Mouse (Mus musculus) liver, embryonic 11.5 days (tissue): ENCODE measurements around the gene Olfr1044. TPM values are rescaled to one million over a fixed set of nuclear protein-coding genes. Genes with fewer than 3 reads are reported as not detected.

Experiments
- ATAC-seq: fragments of 200-750 bp; cut with Nextera tagmentation; replicated peaks from 2 replicates; pipeline ENCODE4 v1.8.0; 2017; ENCODE audit warnings: moderate number of reproducible peaks, mild to moderate bottlenecking, moderate TSS enrichment, moderate library complexity; ENCODE audit not compliant: low FRiP score
- DNase-seq: peaks from one replicate; pipeline ENCODE4 v3.0.0-alpha.2; 2017; ENCODE audit warnings: low spot score
- H3K27ac ChIP-seq: fragments of 300-500 bp; sonication (generic); 2 replicates; pipeline ENCODE4 v1.5.1; 2014; ENCODE audit warnings: mild to moderate bottlenecking, low read depth, low read length, control low read depth
- H3K27me3 ChIP-seq: fragments of 300-500 bp; sonication (generic); replicated peaks from 2 replicates; pipeline ENCODE4 v1.6.1; 2014; ENCODE audit warnings: low read length, mixed read lengths; ENCODE audit not compliant: control insufficient read depth, insufficient read depth
- H3K36me3 ChIP-seq: fragments of 300-500 bp; sonication (generic); 2 replicates; pipeline ENCODE4 v1.6.1; 2014; ENCODE audit warnings: mild to moderate bottlenecking, low read length, moderate library complexity, mixed read lengths; ENCODE audit not compliant: control insufficient read depth, insufficient read depth
- H3K4me1 ChIP-seq: fragments of 300-500 bp; sonication (generic); replicated peaks from 2 replicates; pipeline ENCODE4 v1.6.1; 2014; ENCODE audit warnings: low read length, mixed read lengths; ENCODE audit not compliant: control insufficient read depth, insufficient read depth
- H3K4me2 ChIP-seq: fragments of 300-500 bp; sonication (generic); 2 replicates; pipeline ENCODE4 v1.6.1; 2014; ENCODE audit warnings: mild to moderate bottlenecking, control low read depth, moderate library complexity
- H3K4me3 ChIP-seq: fragments of 300-500 bp; sonication (generic); 2 replicates; pipeline ENCODE4 v1.5.1; 2014; ENCODE audit warnings: low read depth, low read length, control low read depth
- H3K9ac ChIP-seq: fragments of 300-500 bp; sonication (generic); 2 replicates; pipeline ENCODE4 v1.6.1; 2014; ENCODE audit warnings: low read depth, low read length, control low read depth
- H3K9me3 ChIP-seq: fragments of 300-500 bp; sonication (generic); 2 replicates; pipeline ENCODE4 v1.6.1; 2016; ENCODE audit warnings: low read length, inconsistent platforms, mixed read lengths; ENCODE audit not compliant: control insufficient read depth
- WGBS: fragments of 180-500 bp; shearing (Covaris S2); extraction: QIAGEN DNeasy Blood & Tissue Kit; methylation state at CpG from one replicate; pipeline ENCODE4 v1.1.7; 2014; 5-methylcytosine and 5-hydroxymethylcytosine counted together
- polyA plus RNA-seq: library from polyadenylated mRNA; unstranded; fragments of >200 nt; fragmentation: Nextera tagmentation; extraction: Ambion mirVana; gene quantifications from 2 replicates; pipeline ENCODE4 v1.2.1, GENCODE M21; 2014

The Olfr1044 gene
- polyA plus RNA-seq, 1 experiment from 2014 or later = not detected

GRCm38 (mm10) chr2:86146632-86147031 is 31.0 kb downstream of the Olfr1044 start, which contains the start of gene Olfr1040:
Gene Olfr1040, minus strand, starts transcription at chr2:86146732.
- Histone ChIP-seq H3K27ac (no peak within 1 kb of the TSS), H3K27me3 (no peaks in the 10 kb centered on the region), H3K36me3 (no peaks in the 10 kb centered on the region), H3K4me3 (no peak within 1 kb of the TSS), H3K4me1 (no peaks in the 10 kb centered on the region), H3K9me3 (no peaks in the 10 kb centered on the region), H3K4me2 (no peak within 1 kb of the TSS), H3K9ac (no peak within 1 kb of the TSS)
- WGBS = 85% methylated on average over 1 of the region's 1 CpGs
- DNase-seq (no peak), ATAC-seq (no peak)

GRCm38 (mm10) chr2:86135828-86136227 is 41.8 kb downstream of the Olfr1044 start, which contains the start of gene Olfr1039:
Gene Olfr1039, minus strand, starts transcription at chr2:86135928.
- no peak for ATAC-seq

More at GRCm38 (mm10) chr2:86135828-86136227, 41.8 kb downstream of the Olfr1044 start, which contains the start of gene Olfr1039:
- 94% methylated on average over 1 of the region's 1 CpGs for WGBS
- Histone ChIP-seq H3K4me3 (no peak within 1 kb of the TSS), H3K4me2 (no peak within 1 kb of the TSS), H3K4me1 (no peaks in the 10 kb centered on the region), H3K9me3 (no peaks in the 10 kb centered on the region), H3K27me3 (no peaks in the 10 kb centered on the region), H3K36me3 (no peaks in the 10 kb centered on the region), H3K9ac (no peak within 1 kb of the TSS), H3K27ac (no peak within 1 kb of the TSS)
- DNase-seq = no peak

Other genes starting within 250 kb of the Olfr1044 start
- not detected in 2 replicates for gene Olfr1028, start 227.4 kb downstream of the Olfr1044 start, polyA plus RNA-seq
- gene Olfr1029, start 203.9 kb downstream of the Olfr1044 start, polyA plus RNA-seq = not detected in 2 replicates
- not detected in 2 replicates for gene Olfr1030, start 198.5 kb downstream of the Olfr1044 start, polyA plus RNA-seq
- not detected in 2 replicates for gene Olfr1031, start 187.5 kb downstream of the Olfr1044 start, polyA plus RNA-seq
- gene Olfr1032, start 172.3 kb downstream of the Olfr1044 start, polyA plus RNA-seq = not detected in 2 replicates
- gene Olfr1033, start 157.2 kb downstream of the Olfr1044 start, polyA plus RNA-seq = 0.60 and 0.88 TPM in 2 replicates
- not detected in 2 replicates for gene Olfr1034, start 132.0 kb downstream of the Olfr1044 start, polyA plus RNA-seq
- not detected in 2 replicates for gene Olfr1036, start 103.8 kb downstream of the Olfr1044 start, polyA plus RNA-seq
- not detected in 2 replicates for gene Olfr1037, start 90.4 kb downstream of the Olfr1044 start, polyA plus RNA-seq
- gene Olfr1039, start 41.9 kb downstream of the Olfr1044 start, polyA plus RNA-seq = not detected in 2 replicates
- gene Olfr1040, start 31.1 kb downstream of the Olfr1044 start, polyA plus RNA-seq = not detected in 2 replicates
- not detected in 2 replicates for gene Olfr1042, start 16.0 kb downstream of the Olfr1044 start, polyA plus RNA-seq
- not detected in 2 replicates for gene Olfr1043, start 10.3 kb downstream of the Olfr1044 start, polyA plus RNA-seq
- not detected in 2 replicates for gene Olfr52, start 7.9 kb upstream of the Olfr1044 start, polyA plus RNA-seq
- gene Olfr1045, start 25.2 kb upstream of the Olfr1044 start, polyA plus RNA-seq = not detected in 2 replicates
- gene Olfr1046, start 41.5 kb upstream of the Olfr1044 start, polyA plus RNA-seq = not detected in 2 replicates
- not detected in 2 replicates for gene Olfr1047, start 53.6 kb upstream of the Olfr1044 start, polyA plus RNA-seq
- gene Olfr1048, start 62.5 kb upstream of the Olfr1044 start, polyA plus RNA-seq = not detected in 2 replicates
- gene Olfr1049, start 80.5 kb upstream of the Olfr1044 start, polyA plus RNA-seq = not detected in 2 replicates
- gene Olfr1051, start 101.3 kb upstream of the Olfr1044 start, polyA plus RNA-seq = not detected in 2 replicates
- gene Olfr1052, start 114.6 kb upstream of the Olfr1044 start, polyA plus RNA-seq = not detected in 2 replicates
- gene Olfr1053, start 137.5 kb upstream of the Olfr1044 start, polyA plus RNA-seq = not detected in 2 replicates
- gene Olfr1054, start 157.6 kb upstream of the Olfr1044 start, polyA plus RNA-seq = not detected in 2 replicates
- not detected in 2 replicates for gene Olfr1055, start 172.5 kb upstream of the Olfr1044 start, polyA plus RNA-seq
- not detected in 2 replicates for gene Olfr1056, start 184.6 kb upstream of the Olfr1044 start, polyA plus RNA-seq
- not detected in 2 replicates for gene Olfr1057, start 200.6 kb upstream of the Olfr1044 start, polyA plus RNA-seq
- gene Olfr1058, start 210.7 kb upstream of the Olfr1044 start, polyA plus RNA-seq = not detected in 2 replicates
- not detected in 2 replicates for gene Olfr1061, start 236.2 kb upstream of the Olfr1044 start, polyA plus RNA-seq
- gene Olfr1062, start 248.9 kb upstream of the Olfr1044 start, polyA plus RNA-seq = not detected in 2 replicates